Mouse (Mus musculus): ENCODE results near the gene Ncoa7. TPM values are rescaled to one million over a fixed set of nuclear protein-coding genes. Genes with fewer than 3 reads are reported as not detected.
A peak's percentile ranks its signal among the peaks of the same experiment; 100 is the strongest.

Gene Ncoa7
- polyA plus RNA-seq, 1 experiment from 2014 or later: 18.7 TPM

DNA sequence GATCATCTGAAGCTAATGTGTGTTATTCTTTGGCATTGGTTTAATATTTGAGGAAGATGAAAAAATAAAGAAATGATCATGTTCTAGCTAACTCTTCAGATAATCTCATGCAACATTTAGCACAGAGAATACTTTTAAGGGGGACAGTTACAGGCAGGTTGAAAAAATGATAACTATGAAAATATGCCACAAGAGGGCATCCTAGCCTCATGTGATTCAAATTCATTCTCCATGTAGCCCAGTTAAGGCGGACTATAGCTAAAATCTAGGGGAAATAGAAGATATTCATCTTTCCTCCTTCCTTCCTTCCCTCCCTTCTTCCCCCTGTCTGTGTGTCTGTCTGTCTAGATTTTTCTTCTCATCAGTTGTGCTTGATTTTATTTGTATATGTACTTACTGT lies 21.9 kb upstream of the Ncoa7 start:
- H3K36me3 ChIP-seq (ENCODE audit: control insufficient read depth, insufficient read depth): no peaks in the 10 kb centered on the region
- H3K4me3 ChIP-seq (replicated peaks; ENCODE audit: low read length): no peak overlapping the region
- no peaks in the 10 kb centered on the region for H3K9me3 ChIP-seq (ENCODE audit: control insufficient read depth, low read length)
- ATAC-seq: peak; percentile 87
- no peak overlapping the region for H3K27ac ChIP-seq (ENCODE audit: low read length)
- H3K4me1 ChIP-seq (replicated peaks; ENCODE audit: control insufficient read depth, insufficient read depth, low read length): no peaks in the 10 kb centered on the region
- 0% methylated on average over 1 of the region's 1 CpGs for WGBS
- no peak overlapping the region for H3K9ac ChIP-seq (replicated peaks; ENCODE audit: low read depth, low read length)
- no peaks in the 10 kb centered on the region for H3K27me3 ChIP-seq (replicated peaks; ENCODE audit: control insufficient read depth, insufficient read depth, low read length)
- H3K4me2 ChIP-seq (ENCODE audit: low read length): no peak overlapping the region

GRCm38 (mm10) chr10:30810967-30811293 lies 7.8 kb upstream of the Ncoa7 start:
- H3K4me3 ChIP-seq (replicated peaks; ENCODE audit: low read length): peak overlapping the region; percentile 54
- no peaks in the 10 kb centered on the region for H3K4me1 ChIP-seq (replicated peaks; ENCODE audit: control insufficient read depth, insufficient read depth, low read length)
- peak overlapping the region; percentile 43 for H3K4me2 ChIP-seq (ENCODE audit: low read length)
- ATAC-seq: peak; percentile 97
- H3K27me3 ChIP-seq (replicated peaks; ENCODE audit: control insufficient read depth, insufficient read depth, low read length): no peaks in the 10 kb centered on the region
- no peaks in the 10 kb centered on the region for H3K9me3 ChIP-seq (ENCODE audit: control insufficient read depth, low read length)
- H3K27ac ChIP-seq (ENCODE audit: low read length): no peak overlapping the region
- H3K36me3 ChIP-seq (ENCODE audit: control insufficient read depth, insufficient read depth): no peaks in the 10 kb centered on the region
- WGBS: 7% methylated on average over 11 of the region's 11 CpGs
- H3K9ac ChIP-seq (replicated peaks; ENCODE audit: low read depth, low read length): peak overlapping the region; percentile 63

GRCm38 (mm10) chr10:30810247-30810966 lies 7.3 kb upstream of the Ncoa7 start:
- H3K27ac ChIP-seq (ENCODE audit: low read length): no peak overlapping the region
- peak overlapping the region; percentile 43 for H3K4me2 ChIP-seq (ENCODE audit: low read length)
- peak; percentile 55 for ATAC-seq
- H3K27me3 ChIP-seq (replicated peaks; ENCODE audit: control insufficient read depth, insufficient read depth, low read length): no peaks in the 10 kb centered on the region
- no peaks in the 10 kb centered on the region for H3K4me1 ChIP-seq (replicated peaks; ENCODE audit: control insufficient read depth, insufficient read depth, low read length)
- H3K36me3 ChIP-seq (ENCODE audit: control insufficient read depth, insufficient read depth): no peaks in the 10 kb centered on the region
- 30% methylated on average over 9 of the region's 9 CpGs for WGBS
- peak overlapping the region; percentile 63 for H3K9ac ChIP-seq (replicated peaks; ENCODE audit: low read depth, low read length)
- H3K9me3 ChIP-seq (ENCODE audit: control insufficient read depth, low read length): no peaks in the 10 kb centered on the region
- peak overlapping the region; percentile 54 for H3K4me3 ChIP-seq (replicated peaks; ENCODE audit: low read length)

DNA sequence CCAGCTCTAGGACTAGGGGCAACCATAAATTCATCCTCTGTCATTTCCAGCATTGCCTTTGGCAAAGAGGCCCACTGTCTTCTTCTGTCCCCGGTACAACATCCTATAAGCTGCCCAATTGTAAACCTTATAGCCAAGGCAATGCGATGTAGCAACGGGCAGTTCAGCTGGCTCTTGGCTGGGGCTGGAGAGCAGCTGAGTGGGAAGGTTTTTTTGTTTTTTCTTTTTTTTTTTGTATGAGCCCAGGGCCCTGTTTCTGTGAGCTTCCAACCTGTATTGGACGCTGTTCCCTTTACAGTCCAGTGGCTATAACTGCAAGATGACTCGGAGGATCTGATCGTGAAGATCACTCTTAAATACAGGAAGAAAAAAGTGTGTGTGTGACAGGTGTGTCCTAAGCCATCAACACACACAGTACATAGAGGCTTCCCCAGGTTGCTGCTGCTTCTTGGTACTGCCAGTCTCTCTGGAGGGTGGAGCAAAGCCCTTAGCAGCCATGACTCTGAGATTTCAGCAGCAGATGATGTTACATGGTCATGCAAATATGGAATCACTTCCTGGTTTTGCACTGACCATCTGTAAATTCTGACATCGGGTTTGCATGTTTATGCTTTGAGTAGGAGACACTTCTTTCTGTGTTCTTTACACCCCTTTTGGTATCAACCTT lies 594 bp upstream of the Ncoa7 start:
- 25% methylated on average over 7 of the region's 7 CpGs for WGBS
- Histone ChIP-seq H3K27ac (ENCODE audit: low read length) (peak overlapping the region; percentile 94), H3K4me1 (replicated peaks; ENCODE audit: control insufficient read depth, insufficient read depth, low read length) (peaks cover 10% of the 10 kb centered on the region; the same call in 1 of the 2 replicates), H3K36me3 (ENCODE audit: control insufficient read depth, insufficient read depth) (no peaks in the 10 kb centered on the region), H3K27me3 (replicated peaks; ENCODE audit: control insufficient read depth, insufficient read depth, low read length) (no peaks in the 10 kb centered on the region), H3K9ac (replicated peaks; ENCODE audit: low read depth, low read length) (peak overlapping the region; percentile 83), H3K9me3 (ENCODE audit: control insufficient read depth, low read length) (no peaks in the 10 kb centered on the region), H3K4me2 (ENCODE audit: low read length) (peak overlapping the region; percentile 57), H3K4me3 (replicated peaks; ENCODE audit: low read length) (peak overlapping the region; percentile 65)
- ATAC-seq: peak; percentile 6; the same call in 1 of the 2 replicates

DNA sequence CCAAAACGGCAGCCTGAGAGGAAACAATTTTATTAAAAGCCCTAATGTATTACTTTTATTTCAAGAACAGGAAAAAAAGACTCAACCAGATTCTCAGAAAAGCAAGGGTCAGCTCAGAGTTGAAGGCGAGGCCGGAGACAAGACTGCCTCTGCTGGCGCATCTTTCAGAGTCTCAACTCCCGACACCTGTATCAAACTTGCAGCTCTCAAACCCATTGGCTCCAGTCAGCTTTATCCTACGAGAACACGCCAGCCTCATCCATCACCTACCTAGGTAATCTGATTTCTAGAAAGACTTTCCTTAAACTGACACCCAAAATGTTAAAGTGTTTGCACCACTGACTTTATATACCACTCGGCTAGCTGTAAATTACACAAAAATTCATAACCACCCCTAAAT lies 1.1 kb downstream of the Ncoa7 start:
- ATAC-seq: peak; percentile 5; the same call in 1 of the 2 replicates
- peak overlapping the region; percentile 94 for H3K27ac ChIP-seq (ENCODE audit: low read length)
- no peaks in the 10 kb centered on the region for H3K36me3 ChIP-seq (ENCODE audit: control insufficient read depth, insufficient read depth)
- H3K9ac ChIP-seq (replicated peaks; ENCODE audit: low read depth, low read length): peak overlapping the region; percentile 83
- H3K4me1 ChIP-seq (replicated peaks; ENCODE audit: control insufficient read depth, insufficient read depth, low read length): peaks cover 10% of the 10 kb centered on the region; the same call in 1 of the 2 replicates
- H3K9me3 ChIP-seq (ENCODE audit: control insufficient read depth, low read length): no peaks in the 10 kb centered on the region
- H3K4me3 ChIP-seq (replicated peaks; ENCODE audit: low read length): peak overlapping the region; percentile 65
- 6% methylated on average over 8 of the region's 8 CpGs for WGBS
- peak overlapping the region; percentile 64 for H3K4me2 ChIP-seq (ENCODE audit: low read length)
- H3K27me3 ChIP-seq (replicated peaks; ENCODE audit: control insufficient read depth, insufficient read depth, low read length): no peaks in the 10 kb centered on the region

- no peak overlapping the region for H3K4me2 ChIP-seq (ENCODE audit: low read length)
Measured at GRCm38 (mm10) chr10:30799713-30800450, 3.2 kb downstream of the Ncoa7 start.

GRCm38 (mm10) chr10:30796469-30797261 lies 6.5 kb downstream of the Ncoa7 start:
- no peak overlapping the region for H3K9ac ChIP-seq (replicated peaks; ENCODE audit: low read depth, low read length)
- no peak overlapping the region for H3K4me2 ChIP-seq (ENCODE audit: low read length)
- no peak for ATAC-seq
- H3K4me1 ChIP-seq (replicated peaks; ENCODE audit: control insufficient read depth, insufficient read depth, low read length): peaks cover 3% of the 10 kb centered on the region; the same call in 1 of the 2 replicates
- peaks cover 3% of the 10 kb centered on the region; the same call in 1 of the 2 replicates for H3K9me3 ChIP-seq (ENCODE audit: control insufficient read depth, low read length)
- no peaks in the 10 kb centered on the region for H3K27me3 ChIP-seq (replicated peaks; ENCODE audit: control insufficient read depth, insufficient read depth, low read length)
- 90% methylated on average over 5 of the region's 5 CpGs for WGBS
- no peak overlapping the region for H3K4me3 ChIP-seq (replicated peaks; ENCODE audit: low read length)
- no peaks in the 10 kb centered on the region for H3K36me3 ChIP-seq (ENCODE audit: control insufficient read depth, insufficient read depth)
- H3K27ac ChIP-seq (ENCODE audit: low read length): no peak overlapping the region

More at GRCm38 (mm10) chr10:30799713-30800450, 3.2 kb downstream of the Ncoa7 start:
- H3K4me3 ChIP-seq (replicated peaks; ENCODE audit: low read length): no peak overlapping the region
- no peak for ATAC-seq
- 97% methylated on average over 2 of the region's 2 CpGs for WGBS
- no peaks in the 10 kb centered on the region for H3K27me3 ChIP-seq (replicated peaks; ENCODE audit: control insufficient read depth, insufficient read depth, low read length)
- no peak overlapping the region for H3K27ac ChIP-seq (ENCODE audit: low read length)
- no peak overlapping the region for H3K9ac ChIP-seq (replicated peaks; ENCODE audit: low read depth, low read length)
- H3K9me3 ChIP-seq (ENCODE audit: control insufficient read depth, low read length): no peaks in the 10 kb centered on the region
- H3K36me3 ChIP-seq (ENCODE audit: control insufficient read depth, insufficient read depth): no peaks in the 10 kb centered on the region
- H3K4me1 ChIP-seq (replicated peaks; ENCODE audit: control insufficient read depth, insufficient read depth, low read length): peaks cover 10% of the 10 kb centered on the region; the same call in 1 of the 2 replicates

GRCm38 (mm10) chr10:30791016-30791415 lies 12.1 kb downstream of the Ncoa7 start:
- ATAC-seq: no peak

More at GRCm38 (mm10) chr10:30791016-30791415, 12.1 kb downstream of the Ncoa7 start:
- Histone ChIP-seq H3K9me3 (ENCODE audit: control insufficient read depth, low read length) (peaks cover 5% of the 10 kb centered on the region; the same call in 1 of the 2 replicates), H3K27me3 (replicated peaks; ENCODE audit: control insufficient read depth, insufficient read depth, low read length) (no peaks in the 10 kb centered on the region), H3K27ac (ENCODE audit: low read length) (no peak overlapping the region), H3K4me3 (replicated peaks; ENCODE audit: low read length) (no peak overlapping the region), H3K36me3 (ENCODE audit: control insufficient read depth, insufficient read depth) (no peaks in the 10 kb centered on the region), H3K4me2 (ENCODE audit: low read length) (no peak overlapping the region), H3K9ac (replicated peaks; ENCODE audit: low read depth, low read length) (no peak overlapping the region), H3K4me1 (replicated peaks; ENCODE audit: control insufficient read depth, insufficient read depth, low read length) (no peaks in the 10 kb centered on the region)
- WGBS: 93% methylated on average over 3 of the region's 3 CpGs

Data from forebrain, embryonic 16.5 days (tissue).